Mouse (Mus musculus): ENCODE measurements around the gene Msrb3.

The Msrb3 gene

GRCm38 (mm10) chr10:120767418-120767817 lies 131.5 kb downstream of the Msrb3 start:
- no peak for TF ChIP-seq GATA4 (IDR thresholded peaks at IDR 0.05; ENCODE audit: insufficient replicate concordance, low read length)

GRCm38 (mm10) chr10:120765398-120765797 lies 133.5 kb downstream of the Msrb3 start:
- no peak for TF ChIP-seq GATA4 (IDR thresholded peaks at IDR 0.05; ENCODE audit: insufficient replicate concordance, low read length)

- peak; percentile 68; the same call in 1 of the 2 replicates for TF ChIP-seq GATA4 (IDR thresholded peaks at IDR 0.05; ENCODE audit: insufficient replicate concordance, low read length)
Observed at GRCm38 (mm10) chr10:120763656-120764466, 135.0 kb downstream of the Msrb3 start.

GRCm38 (mm10) chr10:120762958-120763357 lies 135.9 kb downstream of the Msrb3 start:
- TF ChIP-seq GATA4 (IDR thresholded peaks at IDR 0.05; ENCODE audit: insufficient replicate concordance, low read length): no peak

GRCm38 (mm10) chr10:120760679-120761078 lies 138.2 kb downstream of the Msrb3 start:
- TF ChIP-seq GATA4 (IDR thresholded peaks at IDR 0.05; ENCODE audit: insufficient replicate concordance, low read length): peak; percentile 24; the same call in 1 of the 2 replicates

- no peak for TF ChIP-seq GATA4 (IDR thresholded peaks at IDR 0.05; ENCODE audit: insufficient replicate concordance, low read length)
Observed at GRCm38 (mm10) chr10:120759883-120760282, 139.0 kb downstream of the Msrb3 start.

GRCm38 (mm10) chr10:120752454-120752853 lies 146.4 kb downstream of the Msrb3 start:
- no peak for TF ChIP-seq GATA4 (IDR thresholded peaks at IDR 0.05; ENCODE audit: insufficient replicate concordance, low read length)

GRCm38 (mm10) chr10:120751821-120752261 lies 147.1 kb downstream of the Msrb3 start:
- TF ChIP-seq GATA4 (IDR thresholded peaks at IDR 0.05; ENCODE audit: insufficient replicate concordance, low read length): peak; percentile 97

- TF ChIP-seq GATA4 (IDR thresholded peaks at IDR 0.05; ENCODE audit: insufficient replicate concordance, low read length): no peak
Observed at GRCm38 (mm10) chr10:120751295-120751722, 147.6 kb downstream of the Msrb3 start.

- no peak for TF ChIP-seq GATA4 (IDR thresholded peaks at IDR 0.05; ENCODE audit: insufficient replicate concordance, low read length)
Observed at GRCm38 (mm10) chr10:120748156-120748555, 150.7 kb downstream of the Msrb3 start.

GRCm38 (mm10) chr10:120745138-120745856 lies 153.6 kb downstream of the Msrb3 start:
- peak; percentile 54; the same call in 1 of the 2 replicates for TF ChIP-seq GATA4 (IDR thresholded peaks at IDR 0.05; ENCODE audit: insufficient replicate concordance, low read length)

- TF ChIP-seq GATA4 (IDR thresholded peaks at IDR 0.05; ENCODE audit: insufficient replicate concordance, low read length): no peak
Observed at GRCm38 (mm10) chr10:120744441-120745137, 154.3 kb downstream of the Msrb3 start.

GRCm38 (mm10) chr10:120736508-120737069 lies 162.3 kb downstream of the Msrb3 start:
- no peak for TF ChIP-seq GATA4 (IDR thresholded peaks at IDR 0.05; ENCODE audit: insufficient replicate concordance, low read length)

GRCm38 (mm10) chr10:120735722-120736507 lies 163.0 kb downstream of the Msrb3 start:
- no peak for TF ChIP-seq GATA4 (IDR thresholded peaks at IDR 0.05; ENCODE audit: insufficient replicate concordance, low read length)
